Mouse (Mus musculus) adrenal gland, postnatal 36 days (tissue): ENCODE measurements around the gene Tchp. TPM values are rescaled to one million over a fixed set of nuclear protein-coding genes. Genes with fewer than 3 reads are reported as not detected.

Experiments
- microRNA-seq: library from miRNA; unstranded; fragments of <30 nt; microRNA quantifications from one replicate; pipeline ENCODE4 v1.2.0, GENCODE M21; 2021
- total RNA-seq, 2 experiments: library from RNA; stranded (reverse); gene quantifications; 2 replicates each; pipeline ENCODE4 v1.2.3; 2021

Gene Tchp
- total RNA-seq, 2 experiments from 2014 or later: 7.6 to 8.9 TPM

Small RNAs within 50 kb of the gene (microRNA-seq; reads per million reads assigned to microRNA genes)
- gene Mir7028: not detected

Other genes with a start within 250 kb of the Tchp start
- 100 to 1,000 TPM in 1 of 2 experiments, 10 to 100 TPM in 1; 52.1 to 118 TPM for gene Fam222a, start 139.7 kb upstream of the Tchp start, total RNA-seq
- 1 to 10 TPM; 1.5 to 2.7 TPM for gene Trpv4, start 49.3 kb upstream of the Tchp start, total RNA-seq
- gene Gltp, start 16.8 kb upstream of the Tchp start, total RNA-seq: 10 to 100 TPM; 50.8 to 60.5 TPM
- gene Ankrd13a, start 66.9 kb downstream of the Tchp start, total RNA-seq: 10 to 100 TPM; 68.6 to 91.4 TPM
- 10 to 100 TPM; 35.3 to 36.6 TPM for gene Git2, start 67.8 kb downstream of the Tchp start, total RNA-seq
- gene 1500011B03Rik, start 115.7 kb downstream of the Tchp start, total RNA-seq: 10 to 100 TPM; 32.2 to 40.7 TPM
- not detected for gene 4930519G04Rik, start 145.9 kb downstream of the Tchp start, total RNA-seq
- gene Gm9936, start 150.9 kb downstream of the Tchp start, total RNA-seq: not detected
- gene Oasl2, start 189.2 kb downstream of the Tchp start, total RNA-seq: 10 to 100 TPM; 14.9 to 17.2 TPM
- 1 to 10 TPM; 1.8 to 2.4 TPM for gene Oasl1, start 215.5 kb downstream of the Tchp start, total RNA-seq
- 10 to 100 TPM; 41.4 to 45.7 TPM for gene 2210016L21Rik, start 234.4 kb downstream of the Tchp start, total RNA-seq